In the genomic region with DNA sequence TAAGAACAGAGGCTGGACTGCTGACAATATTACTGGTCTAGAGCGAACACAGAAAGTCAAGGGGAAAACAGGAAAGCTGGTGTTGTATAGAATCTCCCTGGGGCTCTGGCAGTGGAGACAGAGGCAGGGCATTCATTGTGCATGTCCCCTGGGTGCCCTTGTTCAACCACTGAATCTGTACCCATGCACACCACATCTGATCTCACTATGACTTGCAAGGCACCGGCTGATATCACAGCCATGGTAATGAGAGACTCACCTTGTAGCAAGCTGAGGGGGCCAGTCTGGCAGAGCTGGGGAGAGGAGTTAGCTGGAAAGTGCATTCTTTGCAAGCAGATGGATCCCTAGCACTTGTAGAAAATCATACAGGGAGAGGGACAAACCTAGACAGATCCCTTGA, we compare ENCODE assay signal across 16 mouse cellular contexts.
"Had no signal": no experiment of that assay in that cellular context is flagged by ENCODE, and none has a peak within 500 bp of the region (broad histone marks: within the 10 kb centered on the region; RNA-seq: fewer than 3 reads in every experiment).

No protein-coding gene starts in this region.

- H3K27me3 ChIP-seq: neural tube, embryonic 13.5 days; neural tube, embryonic 15.5 days; stomach, embryonic 15.5 days had no signal

- H3K27ac ChIP-seq: neural tube, embryonic 13.5 days; neural tube, embryonic 15.5 days; stomach, embryonic 15.5 days; stomach, postnatal 0 days had no signal

- H3K4me3 ChIP-seq: neural tube, embryonic 13.5 days; neural tube, embryonic 15.5 days; stomach, embryonic 15.5 days had no signal

- H3K9ac ChIP-seq: neural tube, embryonic 13.5 days; neural tube, embryonic 15.5 days; stomach, embryonic 15.5 days had no signal

- DNase-seq: retina, postnatal 1 day; right cerebral cortex, adult 18-20 months; right cerebral cortex, postnatal 14 days; right cerebral cortex, postnatal 25 days; right cerebral cortex, postnatal 4 days; spleen, adult 18-20 months; thymus, adult 18-20 months; thymus, adult 2 months; thymus, postnatal 14 days; thymus, postnatal 25 days; thymus, postnatal 36 days; thymus, postnatal 4 days had no signal

- H3K4me2 ChIP-seq: neural tube, embryonic 13.5 days; neural tube, embryonic 15.5 days; stomach, embryonic 15.5 days had no signal

- H3K9me3 ChIP-seq: neural tube, embryonic 13.5 days; neural tube, embryonic 15.5 days; stomach, embryonic 15.5 days had no signal

- H3K36me3 ChIP-seq: neural tube, embryonic 13.5 days; neural tube, embryonic 15.5 days; stomach, embryonic 15.5 days had no signal

- H3K4me1 ChIP-seq: neural tube, embryonic 13.5 days; neural tube, embryonic 15.5 days; stomach, embryonic 15.5 days had no signal
